ENCODE assay signal across 8 mouse cellular contexts in genomic region chr2:131056191-131056590, GRCm38 (mm10). TPM values are rescaled to one million over a fixed set of nuclear protein-coding genes. Genes with fewer than 3 reads are reported as not detected.
DNase-seq lines count a peak whose midpoint lies in the region; ATAC-seq and TF ChIP-seq lines count a peak whose summit lies in the region.

No protein-coding gene starts in this region.

- H3K27me3 ChIP-seq in hindbrain, embryonic 13.5 days = peaks cover 65% of the 10 kb centered on the region
- peaks cover 94% of the 10 kb centered on the region for H3K27me3 ChIP-seq in liver, embryonic 13.5 days
- H3K27me3 ChIP-seq in splenic B cell, adult 2 months (ENCODE audit: control insufficient read depth, insufficient read depth, low read length, poor library complexity, severe bottlenecking) = no peaks in the 10 kb centered on the region

- H3K27ac ChIP-seq in layer of hippocampus, adult 2 months = no peak overlapping the region
- H3K27ac ChIP-seq in hindbrain, embryonic 13.5 days = no peak overlapping the region
- no peak overlapping the region for H3K27ac ChIP-seq in liver, embryonic 13.5 days

- no peak for DNase-seq in layer of hippocampus, adult 2 months (ENCODE audit: low spot score in 2 of 2)
- DNase-seq in layer of hippocampus, adult 11-12 months (ENCODE audit: low spot score) = no peak
- DNase-seq in brain, adult 2 months (ENCODE audit: low read depth, low spot score) = peak; percentile 59
- no peak for DNase-seq in liver, embryonic 13.5 days
- peak; percentile 32 for DNase-seq in splenic B cell, adult 2 months (ENCODE audit: low read depth, low spot score)
- DNase-seq in left cerebral cortex, adult 11 months (ENCODE audit: low spot score) = no peak
- DNase-seq in natural killer cell, adult 2 months (ENCODE audit: low spot score in 2 of 2) = no peak

- no peaks in the 10 kb centered on the region for H3K36me3 ChIP-seq in hindbrain, embryonic 13.5 days
- no peaks in the 10 kb centered on the region for H3K36me3 ChIP-seq in liver, embryonic 13.5 days
- no peaks in the 10 kb centered on the region for H3K36me3 ChIP-seq in splenic B cell, adult 2 months (ENCODE audit: control insufficient read depth, insufficient read depth, low read length, poor library complexity, severe bottlenecking)

- H3K4me3 ChIP-seq in layer of hippocampus, adult 2 months = no peak overlapping the region
- H3K4me3 ChIP-seq in hindbrain, embryonic 13.5 days = no peak overlapping the region
- no peak overlapping the region for H3K4me3 ChIP-seq in liver, embryonic 13.5 days (replicated peaks)

- H3K9me3 ChIP-seq in hindbrain, embryonic 13.5 days = no peaks in the 10 kb centered on the region
- no peaks in the 10 kb centered on the region for H3K9me3 ChIP-seq in liver, embryonic 13.5 days (replicated peaks)

- H3K4me1 ChIP-seq in hindbrain, embryonic 13.5 days (replicated peaks) = peaks cover 37% of the 10 kb centered on the region
- peaks cover 48% of the 10 kb centered on the region for H3K4me1 ChIP-seq in liver, embryonic 13.5 days (replicated peaks)

- peak; percentile 61 for TF ChIP-seq CTCF in layer of hippocampus, adult 2 months (conservative IDR thresholded peaks at IDR 0.05)

- peak; percentile 34; the same call in 1 of the 2 replicates for ATAC-seq in hindbrain, embryonic 13.5 days (ENCODE audit: low FRiP score)
- ATAC-seq in liver, embryonic 13.5 days (ENCODE audit: low read depth) = no peak

- H3K4me2 ChIP-seq in hindbrain, embryonic 13.5 days = 0 out of 2 replicates have a peak overlapping the region, but pooled peaks have one; percentile 13
- 0 out of 2 replicates have a peak overlapping the region, but pooled peaks have one; percentile 6 for H3K4me2 ChIP-seq in liver, embryonic 13.5 days

- 2% methylated on average over 10 of the region's 10 CpGs for WGBS in hindbrain, embryonic 13.5 days
- WGBS in liver, embryonic 13.5 days (ENCODE audit: insufficient replicate concordance) = 4% methylated on average over 10 of the region's 10 CpGs

- H3K9ac ChIP-seq in hindbrain, embryonic 13.5 days = no peak overlapping the region
- no peak overlapping the region for H3K9ac ChIP-seq in liver, embryonic 13.5 days

RNA-seq across cellular contexts. Expression of gene Adam33, which starts 7.4 kb away (rescaled TPM):
- under 1 TPM; 0.59 to 0.76 TPM for total RNA-seq in layer of hippocampus, adult 2 months (2021)
- 0.70 and 0.91 TPM in 2 replicates for polyA plus RNA-seq in hindbrain, embryonic 13.5 days (2015; fragmentation: Nextera tagmentation; extraction: Ambion mirVana)
- 0.45 and 0.71 TPM in 2 replicates for polyA plus RNA-seq in liver, embryonic 13.5 days (2015; fragmentation: Nextera tagmentation; extraction: Ambion mirVana)

RNA-seq across cellular contexts. Expression of gene Gfra4, which starts 13.3 kb away (rescaled TPM):
- 10 to 100 TPM; 62.8 to 64.0 TPM for total RNA-seq in layer of hippocampus, adult 2 months (2021)
- 26.7 and 28.7 TPM in 2 replicates for polyA plus RNA-seq in hindbrain, embryonic 13.5 days (2015; fragmentation: Nextera tagmentation; extraction: Ambion mirVana)
- polyA plus RNA-seq in liver, embryonic 13.5 days (2015; fragmentation: Nextera tagmentation; extraction: Ambion mirVana) = 0.23 and 0.52 TPM in 2 replicates

RNA-seq across cellular contexts. Expression of gene Siglec1, which starts 30.4 kb away (rescaled TPM):
- under 1 TPM; 0.20 to 0.46 TPM for total RNA-seq in layer of hippocampus, adult 2 months (2021)
- 0.18 and 0.23 TPM in 2 replicates for polyA plus RNA-seq in hindbrain, embryonic 13.5 days (2015; fragmentation: Nextera tagmentation; extraction: Ambion mirVana)
- polyA plus RNA-seq in liver, embryonic 13.5 days (2015; fragmentation: Nextera tagmentation; extraction: Ambion mirVana) = 0.49 and 0.56 TPM in 2 replicates

Comparison
In these comparisons a context has a peak if more than half of its experiments do, and no peak if none do; other contexts are left out.
1. DNase-seq: peak in brain, adult 2 months (single experiment) and splenic B cell, adult 2 months (single experiment); none in layer of hippocampus, adult 2 months (0 of 2), layer of hippocampus, adult 11-12 months (single experiment), liver, embryonic 13.5 days (single experiment), left cerebral cortex, adult 11 months (single experiment) and natural killer cell, adult 2 months (0 of 2).
2. RNA of gene Gfra4, which starts 13.3 kb away (polyA plus RNA-seq): 26.7 to 28.7 TPM in hindbrain, embryonic 13.5 days; 0.23 to 0.52 TPM in liver, embryonic 13.5 days; every median in the first group is over 10 times any median in the second.